Mouse (Mus musculus): ENCODE results near the gene Opn3. TPM values are rescaled to one million over a fixed set of nuclear protein-coding genes. Genes with fewer than 3 reads are reported as not detected.
A peak's percentile ranks its signal among the peaks of the same experiment; 100 is the strongest.

Opn3 gene
- polyA plus RNA-seq, 1 experiment: 1.4 TPM

- H3K4me3 ChIP-seq (ENCODE audit: extremely low read depth, insufficient read depth, insufficient read length): no peak overlapping the region
- H3K4me1 ChIP-seq (ENCODE audit: control insufficient read depth, insufficient read depth, insufficient read length): no peaks in the 10 kb centered on the region
- no peak for TF ChIP-seq CTCF (IDR thresholded peaks at IDR 0.05; ENCODE audit: extremely low read depth, insufficient read depth, insufficient read length, insufficient replicate concordance)
- H3K27ac ChIP-seq (ENCODE audit: insufficient read depth, low read length): no peak overlapping the region
- no peaks in the 10 kb centered on the region for H3K36me3 ChIP-seq (ENCODE audit: control insufficient read depth, insufficient read depth, low read length)
- no peak for DNase-seq (ENCODE audit: low read depth in 1 of 2, low spot score in 2 of 2)
- 82% methylated on average over 6 of the region's 6 CpGs for WGBS
- H3K27me3 ChIP-seq (ENCODE audit: control insufficient read depth, insufficient read depth, low read length): no peaks in the 10 kb centered on the region
Observed at GRCm38 (mm10) chr1:175677459-175677858, 15.1 kb downstream of the Opn3 start.

GRCm38 (mm10) chr1:175675116-175675515, 17.5 kb downstream of the Opn3 start:
- Histone ChIP-seq H3K4me3 (ENCODE audit: extremely low read depth, insufficient read depth, insufficient read length) (no peak overlapping the region), H3K4me1 (ENCODE audit: control insufficient read depth, insufficient read depth, insufficient read length) (no peaks in the 10 kb centered on the region), H3K27me3 (ENCODE audit: control insufficient read depth, insufficient read depth, low read length) (no peaks in the 10 kb centered on the region), H3K27ac (ENCODE audit: insufficient read depth, low read length) (no peak overlapping the region), H3K36me3 (ENCODE audit: control insufficient read depth, insufficient read depth, low read length) (no peaks in the 10 kb centered on the region)
- TF ChIP-seq CTCF (IDR thresholded peaks at IDR 0.05; ENCODE audit: extremely low read depth, insufficient read depth, insufficient read length, insufficient replicate concordance): no peak
- TF ChIP-seq POLR2A (IDR thresholded peaks at IDR 0.05; ENCODE audit: low read depth, low read length): no peak
- DNase-seq (ENCODE audit: low read depth in 1 of 2, low spot score in 2 of 2): no peak
- WGBS: 85% methylated on average over 6 of the region's 6 CpGs

- Histone ChIP-seq H3K4me3 (ENCODE audit: extremely low read depth, insufficient read depth, insufficient read length) (no peak overlapping the region), H3K36me3 (ENCODE audit: control insufficient read depth, insufficient read depth, low read length) (no peaks in the 10 kb centered on the region), H3K27ac (ENCODE audit: insufficient read depth, low read length) (no peak overlapping the region), H3K27me3 (ENCODE audit: control insufficient read depth, insufficient read depth, low read length) (no peaks in the 10 kb centered on the region), H3K4me1 (ENCODE audit: control insufficient read depth, insufficient read depth, insufficient read length) (no peaks in the 10 kb centered on the region)
- no peak for DNase-seq (ENCODE audit: low read depth in 1 of 2, low spot score in 2 of 2)
- TF ChIP-seq POLR2A (IDR thresholded peaks at IDR 0.05; ENCODE audit: low read depth, low read length) (no peak), CTCF (IDR thresholded peaks at IDR 0.05; ENCODE audit: extremely low read depth, insufficient read depth, insufficient read length, insufficient replicate concordance) (no peak)
- 74% methylated on average over 7 of the region's 7 CpGs for WGBS
Observed at GRCm38 (mm10) chr1:175673563-175674325, 18.8 kb downstream of the Opn3 start.

GRCm38 (mm10) chr1:175671626-175672025, 20.9 kb downstream of the Opn3 start:
- DNase-seq (ENCODE audit: low read depth in 1 of 2, low spot score in 2 of 2): no peak
- no peak overlapping the region for H3K4me3 ChIP-seq (ENCODE audit: extremely low read depth, insufficient read depth, insufficient read length)
- H3K4me1 ChIP-seq (ENCODE audit: control insufficient read depth, insufficient read depth, insufficient read length): no peaks in the 10 kb centered on the region
- no peaks in the 10 kb centered on the region for H3K27me3 ChIP-seq (ENCODE audit: control insufficient read depth, insufficient read depth, low read length)
- H3K27ac ChIP-seq (ENCODE audit: insufficient read depth, low read length): no peak overlapping the region
- TF ChIP-seq CTCF (IDR thresholded peaks at IDR 0.05; ENCODE audit: extremely low read depth, insufficient read depth, insufficient read length, insufficient replicate concordance) (no peak), POLR2A (IDR thresholded peaks at IDR 0.05; ENCODE audit: low read depth, low read length) (no peak)
- WGBS: 2% methylated on average over 1 of the region's 1 CpGs
- no peaks in the 10 kb centered on the region for H3K36me3 ChIP-seq (ENCODE audit: control insufficient read depth, insufficient read depth, low read length)

- H3K4me3 ChIP-seq (ENCODE audit: extremely low read depth, insufficient read depth, insufficient read length): no peak overlapping the region
- TF ChIP-seq CTCF (IDR thresholded peaks at IDR 0.05; ENCODE audit: extremely low read depth, insufficient read depth, insufficient read length, insufficient replicate concordance) (no peak), POLR2A (IDR thresholded peaks at IDR 0.05; ENCODE audit: low read depth, low read length) (no peak)
- H3K27ac ChIP-seq (ENCODE audit: insufficient read depth, low read length): no peak overlapping the region
- no peaks in the 10 kb centered on the region for H3K4me1 ChIP-seq (ENCODE audit: control insufficient read depth, insufficient read depth, insufficient read length)
- 69% methylated on average over 7 of the region's 7 CpGs for WGBS
- no peaks in the 10 kb centered on the region for H3K27me3 ChIP-seq (ENCODE audit: control insufficient read depth, insufficient read depth, low read length)
- DNase-seq (ENCODE audit: low read depth in 1 of 2, low spot score in 2 of 2): no peak
- H3K36me3 ChIP-seq (ENCODE audit: control insufficient read depth, insufficient read depth, low read length): no peaks in the 10 kb centered on the region
Observed at GRCm38 (mm10) chr1:175670042-175670441, 22.5 kb downstream of the Opn3 start.

GRCm38 (mm10) chr1:175669456-175669855, 23.1 kb downstream of the Opn3 start:
- H3K36me3 ChIP-seq (ENCODE audit: control insufficient read depth, insufficient read depth, low read length): no peaks in the 10 kb centered on the region
- WGBS: 91% methylated on average over 3 of the region's 3 CpGs
- TF ChIP-seq CTCF (IDR thresholded peaks at IDR 0.05; ENCODE audit: extremely low read depth, insufficient read depth, insufficient read length, insufficient replicate concordance) (no peak), POLR2A (IDR thresholded peaks at IDR 0.05; ENCODE audit: low read depth, low read length) (no peak)
- no peak overlapping the region for H3K4me3 ChIP-seq (ENCODE audit: extremely low read depth, insufficient read depth, insufficient read length)
- H3K4me1 ChIP-seq (ENCODE audit: control insufficient read depth, insufficient read depth, insufficient read length): no peaks in the 10 kb centered on the region
- H3K27me3 ChIP-seq (ENCODE audit: control insufficient read depth, insufficient read depth, low read length): no peaks in the 10 kb centered on the region
- no peak overlapping the region for H3K27ac ChIP-seq (ENCODE audit: insufficient read depth, low read length)
- DNase-seq (ENCODE audit: low read depth in 1 of 2, low spot score in 2 of 2): no peak

GRCm38 (mm10) chr1:175668666-175669405, 23.7 kb downstream of the Opn3 start:
- H3K4me3 ChIP-seq (ENCODE audit: extremely low read depth, insufficient read depth, insufficient read length): no peak overlapping the region
- DNase-seq (ENCODE audit: low read depth in 1 of 2, low spot score in 2 of 2): peak; percentile 45 to 53
- H3K27ac ChIP-seq (ENCODE audit: insufficient read depth, low read length): 0 out of 2 replicates have a peak overlapping the region, but pooled peaks have one; percentile 47
- TF ChIP-seq POLR2A (IDR thresholded peaks at IDR 0.05; ENCODE audit: low read depth, low read length) (no peak), CTCF (IDR thresholded peaks at IDR 0.05; ENCODE audit: extremely low read depth, insufficient read depth, insufficient read length, insufficient replicate concordance) (peak; percentile 47; the same call in 1 of the 2 replicates)
- H3K27me3 ChIP-seq (ENCODE audit: control insufficient read depth, insufficient read depth, low read length): no peaks in the 10 kb centered on the region
- no peaks in the 10 kb centered on the region for H3K4me1 ChIP-seq (ENCODE audit: control insufficient read depth, insufficient read depth, insufficient read length)
- no peaks in the 10 kb centered on the region for H3K36me3 ChIP-seq (ENCODE audit: control insufficient read depth, insufficient read depth, low read length)
- 61% methylated on average over 5 of the region's 5 CpGs for WGBS
